17 mouse cellular contexts compared by ENCODE assay signal in genomic region chr2:128325456-128325855, GRCm38 (mm10).
DNase-seq lines count a peak whose midpoint lies in the region; ATAC-seq and TF ChIP-seq lines count a peak whose summit lies in the region.
"Had no signal": no experiment of that assay in that cellular context is flagged by ENCODE, and none has a peak within 500 bp of the region (broad histone marks: within the 10 kb centered on the region; RNA-seq: fewer than 3 reads in every experiment).

No protein-coding gene starts in this region.

- H3K27me3 ChIP-seq in stomach, embryonic 14.5 days (ENCODE audit: control insufficient read depth, insufficient read depth, low read length) = no peaks in the 10 kb centered on the region
- H3K27me3 ChIP-seq in stomach, postnatal 0 days (ENCODE audit: control insufficient read depth, insufficient read depth, low read length) = no peaks in the 10 kb centered on the region
- H3K27me3 ChIP-seq in midbrain, embryonic 14.5 days (ENCODE audit: control insufficient read depth, insufficient read depth, low read length) = no peaks in the 10 kb centered on the region
- H3K27me3 ChIP-seq: limb, embryonic 12.5 days; liver, embryonic 15.5 days; midbrain, embryonic 15.5 days had no signal

- H3K9ac ChIP-seq in stomach, embryonic 14.5 days (replicated peaks; ENCODE audit: low read depth, low read length) = no peak overlapping the region
- H3K9ac ChIP-seq in stomach, postnatal 0 days (ENCODE audit: low read length) = no peak overlapping the region
- no peak overlapping the region for H3K9ac ChIP-seq in midbrain, embryonic 14.5 days (replicated peaks; ENCODE audit: low read length)
- H3K9ac ChIP-seq: forebrain, embryonic 13.5 days; limb, embryonic 12.5 days; liver, embryonic 15.5 days; midbrain, embryonic 15.5 days had no signal

- WGBS in stomach, embryonic 14.5 days = 88% methylated on average over 4 of the region's 4 CpGs
- WGBS in stomach, postnatal 0 days = 78% methylated on average over 4 of the region's 4 CpGs
- WGBS in midbrain, embryonic 14.5 days = 93% methylated on average over 4 of the region's 4 CpGs

- H3K4me2 ChIP-seq in stomach, embryonic 14.5 days (replicated peaks; ENCODE audit: low read depth, low read length) = no peak overlapping the region
- H3K4me2 ChIP-seq in stomach, postnatal 0 days (replicated peaks; ENCODE audit: low read depth) = no peak overlapping the region
- no peak overlapping the region for H3K4me2 ChIP-seq in midbrain, embryonic 14.5 days (ENCODE audit: low read length)
- H3K4me2 ChIP-seq: forebrain, embryonic 13.5 days; limb, embryonic 12.5 days; liver, embryonic 15.5 days; midbrain, embryonic 15.5 days had no signal

- no peaks in the 10 kb centered on the region for H3K36me3 ChIP-seq in stomach, embryonic 14.5 days (ENCODE audit: control insufficient read depth, insufficient read depth, low read length)
- H3K36me3 ChIP-seq in stomach, postnatal 0 days (ENCODE audit: control insufficient read depth, insufficient read depth, low read length) = no peaks in the 10 kb centered on the region
- no peaks in the 10 kb centered on the region for H3K36me3 ChIP-seq in midbrain, embryonic 14.5 days (ENCODE audit: control insufficient read depth, insufficient read depth, low read length)
- H3K36me3 ChIP-seq: embryonic facial prominence, embryonic 10.5 days; limb, embryonic 12.5 days; liver, embryonic 15.5 days; midbrain, embryonic 15.5 days had no signal

- no peak for ATAC-seq in stomach, embryonic 14.5 days (ENCODE audit: insufficient number of reproducible peaks, insufficient read depth, low FRiP score, low read depth)
- ATAC-seq in stomach, postnatal 0 days (ENCODE audit: low FRiP score, low TSS enrichment) = no peak
- ATAC-seq in activated CD4-positive, CD25-positive, alpha-beta regulatory T cell, adult 4 months = peak; percentile 98
- no peak for ATAC-seq in midbrain, embryonic 14.5 days (ENCODE audit: low FRiP score, low TSS enrichment)

- H3K27ac ChIP-seq in stomach, embryonic 14.5 days (ENCODE audit: low read length) = peak overlapping the region; percentile 78; the same call in 1 of the 2 replicates
- H3K27ac ChIP-seq in stomach, postnatal 0 days (replicated peaks) = no peak overlapping the region
- H3K27ac ChIP-seq in midbrain, embryonic 14.5 days (replicated peaks; ENCODE audit: low read depth, low read length) = no peak overlapping the region
- H3K27ac ChIP-seq: liver, embryonic 15.5 days had no signal

- no peak overlapping the region for H3K4me3 ChIP-seq in stomach, embryonic 14.5 days (ENCODE audit: low read depth, low read length)
- no peak overlapping the region for H3K4me3 ChIP-seq in stomach, postnatal 0 days (ENCODE audit: low read depth, low read length)
- no peak overlapping the region for H3K4me3 ChIP-seq in midbrain, embryonic 14.5 days (replicated peaks; ENCODE audit: low read depth, low read length)
- H3K4me3 ChIP-seq: embryonic facial prominence, embryonic 10.5 days; forebrain, embryonic 13.5 days; limb, embryonic 12.5 days; liver, embryonic 15.5 days; midbrain, embryonic 15.5 days had no signal

- H3K9me3 ChIP-seq in stomach, embryonic 14.5 days (ENCODE audit: control insufficient read depth, low read depth, low read length) = no peaks in the 10 kb centered on the region
- H3K9me3 ChIP-seq in stomach, postnatal 0 days (ENCODE audit: control insufficient read depth, low read length) = no peaks in the 10 kb centered on the region
- H3K9me3 ChIP-seq in midbrain, embryonic 14.5 days (ENCODE audit: control insufficient read depth, low read length) = no peaks in the 10 kb centered on the region
- H3K9me3 ChIP-seq: embryonic facial prominence, embryonic 10.5 days; forebrain, embryonic 13.5 days; limb, embryonic 12.5 days; liver, embryonic 15.5 days; midbrain, embryonic 15.5 days had no signal

- H3K4me1 ChIP-seq in stomach, embryonic 14.5 days (ENCODE audit: control insufficient read depth, insufficient read depth, low read length) = peaks cover 17% of the 10 kb centered on the region; the same call in 1 of the 2 replicates
- H3K4me1 ChIP-seq in stomach, postnatal 0 days (replicated peaks; ENCODE audit: control insufficient read depth, insufficient read depth) = peaks cover 14% of the 10 kb centered on the region
- 0 out of 2 replicates have a peak, but pooled peaks cover 6% of the 10 kb centered on the region for H3K4me1 ChIP-seq in midbrain, embryonic 14.5 days (ENCODE audit: control insufficient read depth, insufficient read depth, low read length)
- H3K4me1 ChIP-seq: liver, embryonic 15.5 days had no signal

- no peak for DNase-seq in stomach, postnatal 0 days (ENCODE audit: low spot score)
- DNase-seq in natural killer cell, adult 2 months (ENCODE audit: low spot score in 2 of 2) = peak; percentile 84 to 91
- DNase-seq in testis, postnatal 10 days (ENCODE audit: low spot score) = no peak
- DNase-seq in right cerebral cortex, adult 18-20 months = no peak
- DNase-seq in midbrain, embryonic 14.5 days = no peak
- DNase-seq: adrenal gland, adult 8-10 months; cerebellum, adult 9-10 months; heart, postnatal 14 days; lung, postnatal 4 days; right cerebral cortex, postnatal 14 days had no signal

- no peak for TF ChIP-seq EP300 in stomach, postnatal 0 days (optimal IDR thresholded peaks at IDR 0.05)

- TF ChIP-seq CTCF in stomach, postnatal 0 days (IDR thresholded peaks at IDR 0.05; ENCODE audit: low read depth) = no peak

Comparison
In these comparisons a context has a peak if more than half of its experiments do, and no peak if none do; other contexts are left out.
1. DNase-seq: peak in natural killer cell, adult 2 months (2 of 2); none in stomach, postnatal 0 days (single experiment), testis, postnatal 10 days (single experiment), right cerebral cortex, adult 18-20 months (single experiment) and midbrain, embryonic 14.5 days (single experiment).